Mouse (Mus musculus): ENCODE results near the gene Cd47. TPM values are rescaled to one million over a fixed set of nuclear protein-coding genes. Genes with fewer than 3 reads are reported as not detected.

Gene Cd47
- polyA plus RNA-seq, 1 experiment from 2014 or later = 85.0 TPM

DNA sequence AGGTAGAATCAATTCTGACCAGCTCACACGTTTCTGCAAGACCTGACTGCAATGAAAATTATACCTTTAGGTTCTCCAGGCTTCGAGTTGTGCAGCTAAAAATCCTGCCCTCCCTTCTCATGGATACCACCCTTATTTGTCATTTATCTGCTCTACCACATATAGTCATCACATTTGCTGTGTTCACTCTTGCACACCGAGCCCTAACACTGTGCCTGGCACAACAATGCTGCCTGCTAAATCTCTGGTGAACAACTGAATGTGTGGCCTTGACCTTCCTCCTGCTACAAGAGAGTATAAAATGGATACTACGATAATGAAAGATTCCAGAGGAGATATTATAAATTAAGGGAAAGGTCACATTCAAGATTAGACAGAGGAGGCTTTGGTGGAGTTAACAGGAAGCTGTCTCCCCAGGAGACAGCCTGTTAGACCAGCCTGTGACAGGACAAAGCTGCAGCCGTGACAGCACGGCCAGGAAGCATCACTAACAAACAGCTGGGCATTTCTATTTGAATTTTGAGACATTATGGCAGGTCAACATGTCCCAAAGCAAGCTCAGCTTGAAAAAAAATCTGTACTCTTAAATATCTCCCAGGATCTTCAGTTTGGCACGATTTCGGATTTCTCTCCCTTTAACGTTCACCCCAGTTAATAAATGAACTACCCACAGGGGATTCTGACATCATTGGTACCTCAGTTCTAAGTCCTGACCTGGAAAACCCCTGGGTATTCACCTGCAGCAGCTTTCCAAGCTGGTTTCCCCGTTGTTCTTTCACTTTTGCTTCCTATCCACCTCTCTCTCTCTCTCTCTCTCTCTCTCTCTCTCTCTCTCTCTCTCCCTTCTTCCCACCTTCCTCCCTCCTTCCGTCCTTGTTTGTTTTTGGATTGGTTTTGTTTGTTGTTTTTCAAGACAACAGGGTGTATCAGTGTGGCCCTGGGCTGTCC, 137.2 kb downstream of the Cd47 start:
- H3K4me1 ChIP-seq (replicated peaks) = no peaks in the 10 kb centered on the region
- ATAC-seq = no peak
- H3K9ac ChIP-seq = no peak overlapping the region
- no peak overlapping the region for H3K4me3 ChIP-seq (replicated peaks)
- H3K4me2 ChIP-seq (replicated peaks) = no peak overlapping the region
- no peak overlapping the region for H3K27ac ChIP-seq
- H3K9me3 ChIP-seq = no peaks in the 10 kb centered on the region
- no peaks in the 10 kb centered on the region for H3K36me3 ChIP-seq
- H3K27me3 ChIP-seq (replicated peaks) = no peaks in the 10 kb centered on the region
- 52% methylated on average over 11 of the region's 11 CpGs for WGBS

DNA sequence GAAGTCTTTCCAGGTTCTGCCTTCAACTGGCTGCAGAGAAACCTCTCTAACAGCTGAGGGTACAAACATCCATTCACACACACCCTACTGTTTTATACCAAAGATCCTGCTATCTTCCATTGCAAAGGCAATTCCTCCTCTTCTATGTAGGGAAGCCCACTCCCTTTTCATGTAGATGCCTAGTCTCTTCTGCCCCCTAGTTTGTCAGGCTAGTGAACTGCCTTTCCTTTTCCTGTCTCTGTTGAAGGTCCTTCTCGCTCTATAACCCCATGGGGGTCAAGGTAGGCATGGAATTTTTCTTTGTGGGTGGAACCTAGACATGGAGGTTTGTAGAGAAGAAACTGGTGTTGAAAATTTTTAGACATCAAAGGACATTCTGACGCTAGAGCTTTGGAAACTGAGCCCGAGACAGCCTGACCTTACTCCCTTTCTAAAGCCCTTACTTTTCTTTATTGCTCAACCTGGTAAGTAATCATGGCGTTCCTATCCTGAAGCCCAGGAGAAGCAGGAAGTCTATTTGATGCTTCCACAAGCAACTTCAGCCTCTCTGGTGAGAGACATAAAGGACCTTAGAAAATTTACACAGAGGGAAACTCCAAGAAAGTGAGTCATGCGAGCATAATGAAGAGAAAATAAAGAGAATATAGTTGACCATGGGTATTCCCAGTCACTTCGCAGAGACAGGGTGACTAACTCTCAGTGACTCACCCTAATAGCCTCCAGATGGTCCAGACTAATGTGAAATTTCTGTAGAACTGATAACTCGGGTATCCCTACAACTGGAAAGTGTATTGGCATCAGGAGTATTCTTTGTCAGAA, 138.4 kb downstream of the Cd47 start:
- no peak overlapping the region for H3K4me2 ChIP-seq (replicated peaks)
- 80% methylated on average over 7 of the region's 7 CpGs for WGBS
- H3K27me3 ChIP-seq (replicated peaks) = no peaks in the 10 kb centered on the region
- H3K27ac ChIP-seq = no peak overlapping the region
- no peak overlapping the region for H3K4me3 ChIP-seq (replicated peaks)
- no peaks in the 10 kb centered on the region for H3K4me1 ChIP-seq (replicated peaks)
- H3K9me3 ChIP-seq = no peaks in the 10 kb centered on the region
- H3K9ac ChIP-seq = no peak overlapping the region
- H3K36me3 ChIP-seq = no peaks in the 10 kb centered on the region
- ATAC-seq = no peak

- Histone ChIP-seq H3K27ac (no peak overlapping the region), H3K27me3 (replicated peaks) (no peaks in the 10 kb centered on the region), H3K9ac (no peak overlapping the region), H3K4me1 (replicated peaks) (no peaks in the 10 kb centered on the region), H3K36me3 (no peaks in the 10 kb centered on the region), H3K4me2 (replicated peaks) (no peak overlapping the region), H3K4me3 (replicated peaks) (no peak overlapping the region), H3K9me3 (no peaks in the 10 kb centered on the region)
- WGBS = 89% methylated on average over 2 of the region's 2 CpGs
- ATAC-seq = no peak
Measured at GRCm38 (mm10) chr16:49939376-49939775, 139.0 kb downstream of the Cd47 start.

DNA sequence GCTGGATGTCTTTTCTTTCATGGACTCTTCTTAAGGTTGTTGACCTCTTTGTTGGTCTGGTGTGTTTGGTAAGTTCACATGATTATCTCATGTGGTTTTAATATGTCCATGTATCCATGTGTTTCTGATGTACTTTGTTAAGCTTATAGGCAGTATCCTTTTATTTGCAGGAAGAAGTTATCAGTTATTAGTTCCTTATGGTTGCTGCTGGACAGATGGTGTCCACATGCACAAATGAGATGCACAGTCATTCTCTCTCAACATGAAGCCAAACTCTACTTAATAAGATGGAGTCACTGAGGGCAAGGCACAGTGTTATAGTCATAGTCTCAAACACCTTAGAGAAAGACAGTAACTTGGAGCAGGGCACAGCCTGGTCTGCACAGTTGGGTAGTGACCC, 140.1 kb downstream of the Cd47 start:
- H3K9me3 ChIP-seq = no peaks in the 10 kb centered on the region
- H3K27me3 ChIP-seq (replicated peaks) = no peaks in the 10 kb centered on the region
- no peaks in the 10 kb centered on the region for H3K36me3 ChIP-seq
- H3K4me1 ChIP-seq (replicated peaks) = no peaks in the 10 kb centered on the region
- no peak overlapping the region for H3K9ac ChIP-seq
- ATAC-seq = no peak
- H3K27ac ChIP-seq = no peak overlapping the region
- H3K4me2 ChIP-seq (replicated peaks) = no peak overlapping the region
- H3K4me3 ChIP-seq (replicated peaks) = no peak overlapping the region

DNA sequence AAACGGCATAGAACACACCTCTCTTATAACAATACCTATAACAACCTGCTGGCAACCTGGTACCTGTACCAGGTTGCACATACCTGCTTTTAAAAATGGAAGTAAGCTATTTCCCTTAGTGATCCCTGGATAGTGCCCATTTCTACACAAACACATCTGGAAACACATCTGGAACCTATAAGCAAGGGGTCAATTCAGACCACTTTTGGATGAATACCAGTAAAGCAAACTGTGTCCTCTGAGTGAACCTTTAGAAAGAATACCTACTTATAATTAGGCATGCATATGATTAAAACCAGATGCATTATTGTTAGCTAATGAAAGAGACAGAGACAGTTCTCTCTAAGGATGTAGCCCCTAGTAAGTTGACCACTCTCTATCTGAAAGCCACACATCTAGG, 140.7 kb downstream of the Cd47 start:
- no peaks in the 10 kb centered on the region for H3K9me3 ChIP-seq
- H3K36me3 ChIP-seq = no peaks in the 10 kb centered on the region
- ATAC-seq = no peak
- no peak overlapping the region for H3K4me3 ChIP-seq (replicated peaks)
- no peaks in the 10 kb centered on the region for H3K4me1 ChIP-seq (replicated peaks)
- 93% methylated on average over 1 of the region's 1 CpGs for WGBS
- H3K4me2 ChIP-seq (replicated peaks) = no peak overlapping the region
- no peaks in the 10 kb centered on the region for H3K27me3 ChIP-seq (replicated peaks)
- no peak overlapping the region for H3K9ac ChIP-seq
- no peak overlapping the region for H3K27ac ChIP-seq

GRCm38 (mm10) chr16:49943726-49944125, 143.4 kb downstream of the Cd47 start:
- ATAC-seq = no peak
- Histone ChIP-seq H3K36me3 (no peaks in the 10 kb centered on the region), H3K4me3 (replicated peaks) (no peak overlapping the region), H3K27me3 (replicated peaks) (no peaks in the 10 kb centered on the region), H3K9me3 (no peaks in the 10 kb centered on the region), H3K27ac (no peak overlapping the region), H3K4me1 (replicated peaks) (no peaks in the 10 kb centered on the region), H3K9ac (no peak overlapping the region), H3K4me2 (replicated peaks) (no peak overlapping the region)
- 82% methylated on average over 1 of the region's 1 CpGs for WGBS

DNA sequence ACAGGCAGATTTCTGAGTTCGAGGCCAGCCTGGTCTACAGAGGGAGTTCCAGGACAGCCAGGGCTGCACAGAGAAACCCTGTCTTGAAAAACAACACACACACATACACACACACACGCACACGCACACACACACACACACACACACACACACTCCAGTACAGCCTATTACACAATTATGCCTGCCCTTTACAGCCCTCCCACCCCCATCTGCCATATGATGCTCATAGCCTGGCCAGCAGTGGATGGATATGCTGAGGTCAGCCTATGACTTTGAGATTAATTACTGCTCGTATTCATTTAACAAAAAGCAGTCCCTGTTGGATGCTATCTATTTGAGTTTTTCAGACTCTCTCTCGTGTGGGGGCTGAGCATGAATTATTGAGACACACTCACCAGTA, 144.8 kb downstream of the Cd47 start:
- ATAC-seq = no peak
- H3K27me3 ChIP-seq (replicated peaks) = no peaks in the 10 kb centered on the region
- 78% methylated on average over 5 of the region's 5 CpGs for WGBS

GRCm38 (mm10) chr16:49947049-49947448, 146.7 kb downstream of the Cd47 start:
- no peak overlapping the region for H3K4me2 ChIP-seq (replicated peaks)
- no peak overlapping the region for H3K27ac ChIP-seq
- peak; percentile 65 for ATAC-seq
- H3K4me1 ChIP-seq (replicated peaks) = no peaks in the 10 kb centered on the region
- H3K36me3 ChIP-seq = no peaks in the 10 kb centered on the region
- no peaks in the 10 kb centered on the region for H3K27me3 ChIP-seq (replicated peaks)
- H3K4me3 ChIP-seq (replicated peaks) = no peak overlapping the region
- no peaks in the 10 kb centered on the region for H3K9me3 ChIP-seq
- H3K9ac ChIP-seq = no peak overlapping the region
- 72% methylated on average over 3 of the region's 3 CpGs for WGBS

More for the DNA sequence above, 144.8 kb downstream of the Cd47 start:
- H3K9me3 ChIP-seq = no peaks in the 10 kb centered on the region
- no peak overlapping the region for H3K4me2 ChIP-seq (replicated peaks)
- H3K4me1 ChIP-seq (replicated peaks) = no peaks in the 10 kb centered on the region
- no peaks in the 10 kb centered on the region for H3K36me3 ChIP-seq
- H3K9ac ChIP-seq = no peak overlapping the region
- no peak overlapping the region for H3K4me3 ChIP-seq (replicated peaks)
- no peak overlapping the region for H3K27ac ChIP-seq

GRCm38 (mm10) chr16:49947610-49948009, 147.3 kb downstream of the Cd47 start:
- WGBS = 71% methylated on average over 7 of the region's 7 CpGs
- ATAC-seq = 0 out of 2 replicates have a peak, but pooled peaks have one; percentile 50

DNA sequence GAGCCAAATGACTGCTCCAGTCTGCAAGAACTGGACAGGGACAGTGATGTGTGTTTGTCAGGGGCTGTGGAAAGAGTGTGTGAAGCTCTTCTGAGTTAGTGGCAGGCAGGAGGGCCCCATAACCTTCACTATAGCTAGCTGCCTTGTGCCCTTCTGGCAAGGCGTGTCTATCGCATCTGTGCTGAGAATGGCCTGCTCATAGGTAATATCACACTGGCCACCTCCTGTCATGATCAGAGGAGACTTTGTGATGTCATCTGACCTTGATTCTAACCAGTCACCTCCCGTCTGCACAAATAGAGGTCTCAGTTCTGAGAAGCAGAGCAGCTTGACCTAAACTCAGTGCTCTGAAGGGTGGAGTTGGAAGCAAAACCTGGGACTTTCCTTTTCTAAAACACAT, 148.0 kb downstream of the Cd47 start:
- Histone ChIP-seq H3K4me3 (replicated peaks) (no peak overlapping the region), H3K4me2 (replicated peaks) (no peak overlapping the region), H3K27me3 (replicated peaks) (no peaks in the 10 kb centered on the region), H3K4me1 (replicated peaks) (no peaks in the 10 kb centered on the region), H3K9me3 (no peaks in the 10 kb centered on the region), H3K9ac (no peak overlapping the region), H3K36me3 (no peaks in the 10 kb centered on the region), H3K27ac (no peak overlapping the region)
- 64% methylated on average over 3 of the region's 3 CpGs for WGBS
- ATAC-seq = peak; percentile 73

More at GRCm38 (mm10) chr16:49947610-49948009, 147.3 kb downstream of the Cd47 start:
- Histone ChIP-seq H3K4me3 (replicated peaks) (no peak overlapping the region), H3K9ac (no peak overlapping the region), H3K4me2 (replicated peaks) (no peak overlapping the region), H3K27ac (no peak overlapping the region), H3K36me3 (no peaks in the 10 kb centered on the region), H3K9me3 (no peaks in the 10 kb centered on the region), H3K27me3 (replicated peaks) (no peaks in the 10 kb centered on the region), H3K4me1 (replicated peaks) (no peaks in the 10 kb centered on the region)

DNA sequence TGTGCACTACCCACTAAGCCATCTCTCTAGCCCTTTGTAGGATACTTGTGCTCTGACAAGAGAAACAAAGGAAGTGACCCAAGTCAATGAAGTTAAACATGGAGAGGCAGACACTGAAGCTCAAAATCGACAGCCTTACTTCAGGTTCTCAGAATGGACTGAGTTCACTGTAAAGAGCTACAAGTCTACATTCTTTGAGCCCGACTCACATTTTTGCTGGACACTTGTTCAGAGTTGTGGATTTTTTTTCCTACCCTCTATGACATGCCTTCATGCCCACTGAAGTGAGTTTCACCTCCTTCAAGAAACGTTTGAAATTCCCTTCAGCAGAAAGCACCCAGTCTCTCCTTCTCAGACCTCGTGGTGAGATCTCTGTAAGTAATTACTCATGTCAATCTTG, 148.9 kb downstream of the Cd47 start:
- H3K36me3 ChIP-seq = no peaks in the 10 kb centered on the region
- ATAC-seq = no peak
- no peaks in the 10 kb centered on the region for H3K27me3 ChIP-seq (replicated peaks)
- H3K27ac ChIP-seq = no peak overlapping the region
- H3K4me3 ChIP-seq (replicated peaks) = no peak overlapping the region
- no peaks in the 10 kb centered on the region for H3K4me1 ChIP-seq (replicated peaks)
- WGBS = 70% methylated on average over 4 of the region's 4 CpGs
- no peak overlapping the region for H3K4me2 ChIP-seq (replicated peaks)
- H3K9ac ChIP-seq = no peak overlapping the region
- no peaks in the 10 kb centered on the region for H3K9me3 ChIP-seq

DNA sequence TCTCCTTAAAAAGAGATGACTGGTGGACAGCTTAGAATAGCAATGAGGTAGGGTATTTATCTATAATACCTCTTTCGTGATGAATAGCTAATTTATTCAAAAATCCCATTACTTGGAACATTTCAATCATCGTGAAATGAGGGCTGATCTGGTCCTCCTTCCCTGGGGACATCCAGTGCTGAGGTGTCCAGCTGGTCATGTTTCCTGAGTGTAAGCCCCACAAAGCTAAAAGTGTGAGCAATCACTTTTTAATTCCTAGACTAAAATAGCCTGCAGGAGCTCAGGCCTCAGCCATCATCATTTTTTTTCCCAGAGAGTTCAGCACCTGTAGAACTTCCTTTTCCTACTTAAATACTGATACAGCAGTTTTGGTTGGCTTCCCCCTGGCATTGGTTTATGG, 150.0 kb downstream of the Cd47 start:
- H3K9ac ChIP-seq = no peak overlapping the region
- H3K27me3 ChIP-seq (replicated peaks) = no peaks in the 10 kb centered on the region
- H3K4me2 ChIP-seq (replicated peaks) = no peak overlapping the region
- H3K9me3 ChIP-seq = no peaks in the 10 kb centered on the region
- H3K36me3 ChIP-seq = no peaks in the 10 kb centered on the region
- 90% methylated on average over 2 of the region's 2 CpGs for WGBS
- ATAC-seq = no peak
- no peaks in the 10 kb centered on the region for H3K4me1 ChIP-seq (replicated peaks)
- H3K4me3 ChIP-seq (replicated peaks) = no peak overlapping the region
- no peak overlapping the region for H3K27ac ChIP-seq

Data from intestine, embryonic 15.5 days (tissue).